Mouse (Mus musculus) brain, adult 2 months (tissue): ENCODE measurements around the gene Bcl2l1.

Source experiments
- DNase-seq: peaks from one replicate; pipeline ENCODE4 v3.0.0; 2011; ENCODE audit warnings: low read depth, low spot score

The Bcl2l1 gene

DNA sequence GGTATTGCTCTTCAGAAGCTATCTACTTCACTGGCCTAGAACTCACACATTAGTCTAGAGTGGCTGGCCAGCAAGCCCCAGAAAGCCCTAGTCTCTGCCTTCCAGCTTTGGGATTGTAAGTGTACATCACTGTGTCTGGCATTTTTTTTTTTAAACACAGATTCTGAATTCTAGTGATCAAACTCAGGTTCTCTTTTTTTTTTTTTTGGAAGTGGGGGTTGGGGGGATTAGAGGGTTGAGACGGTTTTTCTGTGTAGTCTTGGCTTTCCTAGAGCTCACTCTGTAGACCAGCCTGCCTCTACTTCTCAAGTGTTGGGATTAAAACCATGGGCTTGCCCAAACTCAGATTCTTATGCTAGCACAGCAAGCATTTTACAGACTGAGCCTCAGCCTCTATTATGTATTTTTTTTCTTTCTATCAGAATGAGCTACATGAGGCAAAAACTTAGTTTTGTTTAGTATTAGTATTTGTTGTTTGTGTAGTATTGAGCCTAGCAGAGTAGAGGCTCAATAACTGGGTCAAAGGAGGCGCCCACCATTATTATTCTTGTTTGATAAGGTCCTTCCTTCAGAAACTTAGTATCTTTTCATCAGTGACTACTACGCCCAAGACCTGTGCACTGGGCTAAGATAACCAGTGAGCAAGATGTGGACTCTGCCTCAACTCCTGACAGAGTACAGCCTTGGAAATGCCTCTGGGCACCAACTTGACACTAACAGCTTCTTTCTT is 6.9 kb downstream of the Bcl2l1 start:
- no peak for DNase-seq

DNA sequence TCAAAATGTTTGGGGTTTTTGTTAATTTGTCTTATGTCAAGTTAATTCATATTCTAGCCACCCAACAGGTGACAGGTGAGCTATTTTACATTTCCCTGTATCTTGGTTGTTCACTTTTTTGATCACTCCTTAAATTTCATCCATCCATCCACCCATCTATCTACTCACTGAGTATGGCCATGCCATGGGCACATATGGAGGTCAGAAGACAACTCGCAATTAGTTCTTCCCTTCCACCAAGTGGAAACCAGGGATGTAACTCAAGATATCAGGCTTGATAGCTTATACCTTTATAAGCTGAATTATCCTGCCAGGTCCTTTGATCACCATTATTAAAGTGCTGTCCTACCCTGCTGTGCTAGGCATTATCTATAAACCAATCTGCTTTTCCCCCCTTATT is 7.8 kb downstream of the Bcl2l1 start:
- no peak for DNase-seq

GRCm38 (mm10) chr2:152821566-152821965 is 10.0 kb downstream of the Bcl2l1 start:
- DNase-seq, result no peak

- DNase-seq, result no peak
These were observed 10.5 kb downstream of the Bcl2l1 start for GRCm38 (mm10) chr2:152821023-152821422.

DNA sequence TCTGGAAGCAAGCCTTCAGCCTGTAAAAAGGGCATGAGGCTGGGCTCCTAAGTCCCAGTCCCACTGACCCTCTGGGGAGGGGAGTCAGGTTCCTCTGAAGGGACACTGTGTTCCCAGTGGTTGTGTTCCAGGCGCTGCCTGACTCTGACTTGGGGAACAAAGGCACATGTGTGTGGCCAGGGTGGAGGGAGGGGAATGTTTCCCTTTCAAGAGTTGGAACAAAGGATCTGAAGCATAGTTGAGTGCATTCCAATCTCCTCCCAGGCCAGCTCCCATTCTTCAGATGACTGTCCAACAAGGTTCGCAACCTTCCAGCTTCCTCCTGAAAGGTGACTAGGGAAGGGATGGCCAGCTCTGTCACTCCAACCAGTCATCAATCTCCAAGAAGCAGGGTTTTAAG is 11.2 kb downstream of the Bcl2l1 start:
- DNase-seq, result peak; percentile 96

- DNase-seq, result peak; percentile 80
These were observed 11.6 kb downstream of the Bcl2l1 start for GRCm38 (mm10) chr2:152819926-152820325.

GRCm38 (mm10) chr2:152819097-152819624 is 12.4 kb downstream of the Bcl2l1 start:
- DNase-seq, result no peak

GRCm38 (mm10) chr2:152818679-152819078 is 12.8 kb downstream of the Bcl2l1 start:
- DNase-seq, result no peak

GRCm38 (mm10) chr2:152817596-152818291 is 13.8 kb downstream of the Bcl2l1 start:
- DNase-seq, result peak; percentile 94

DNA sequence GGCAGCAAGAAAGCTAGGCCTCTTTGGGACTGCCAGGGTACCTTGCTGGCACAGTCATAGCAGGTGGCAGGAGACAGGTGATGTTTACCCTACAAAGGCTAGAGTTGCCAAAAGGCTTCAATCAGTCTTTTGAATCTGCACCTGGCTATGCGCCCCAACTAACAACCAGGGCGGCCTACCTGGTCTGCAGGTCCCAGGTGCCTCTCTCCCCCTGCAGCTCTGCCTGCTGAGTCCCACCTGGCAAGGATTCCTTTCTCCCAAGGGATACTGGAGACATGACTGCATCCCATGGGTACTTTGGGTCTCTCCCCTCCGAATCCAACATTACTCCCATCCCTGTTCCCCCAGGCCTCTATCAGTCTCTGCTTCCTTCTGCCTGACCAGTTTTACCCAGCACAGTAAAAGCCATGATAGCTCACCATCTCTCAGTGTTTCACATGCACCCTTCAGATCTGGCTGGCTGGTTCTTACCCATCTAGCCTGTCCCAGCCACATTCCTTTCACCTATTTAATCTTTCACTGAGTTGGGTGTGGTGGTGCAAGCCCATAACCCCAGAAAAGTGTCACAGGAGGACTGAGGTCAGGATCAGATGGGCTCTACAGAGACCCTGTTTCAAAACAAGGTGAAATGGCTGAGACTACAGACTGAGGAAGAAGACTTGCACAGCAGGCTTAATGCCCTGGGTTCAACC is 14.7 kb downstream of the Bcl2l1 start:
- DNase-seq, result no peak

DNA sequence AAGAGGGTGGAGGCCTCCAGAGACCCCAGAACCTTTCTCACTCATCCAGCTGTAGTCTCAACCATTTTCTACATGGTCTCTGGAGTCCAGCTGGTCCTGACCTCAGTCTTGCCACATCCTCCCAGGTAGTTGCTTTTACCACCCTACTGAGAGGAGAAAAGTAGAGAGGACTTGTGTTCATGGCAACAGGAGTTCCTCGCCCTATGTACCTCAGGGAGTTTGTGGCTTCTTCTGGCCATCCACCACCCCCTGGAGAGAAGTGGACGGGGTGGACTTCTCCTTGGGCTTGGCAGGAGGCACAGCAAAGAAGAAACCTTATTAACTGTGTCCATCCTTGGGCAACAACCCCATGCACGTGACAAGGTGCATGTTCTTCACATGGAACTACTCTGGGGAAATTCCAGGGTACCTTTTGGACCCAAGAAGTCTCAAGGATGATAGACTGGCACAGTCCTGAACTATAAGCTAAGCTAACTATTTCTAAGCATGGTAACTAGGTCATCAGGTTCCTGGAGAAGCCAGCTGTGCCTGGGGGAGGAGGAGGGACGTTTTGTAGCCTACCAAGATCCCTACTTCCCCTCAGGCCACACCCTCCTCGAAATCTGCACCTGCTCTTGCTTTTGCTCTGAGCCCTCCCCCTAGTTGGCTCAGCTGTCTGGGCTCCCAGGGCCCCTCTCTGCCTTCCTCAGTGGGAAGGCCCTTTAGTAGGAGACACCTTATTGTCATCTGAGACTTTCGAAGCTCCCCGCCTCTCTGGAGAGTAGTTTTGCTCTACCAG is 15.5 kb downstream of the Bcl2l1 start:
- DNase-seq, result no peak

DNA sequence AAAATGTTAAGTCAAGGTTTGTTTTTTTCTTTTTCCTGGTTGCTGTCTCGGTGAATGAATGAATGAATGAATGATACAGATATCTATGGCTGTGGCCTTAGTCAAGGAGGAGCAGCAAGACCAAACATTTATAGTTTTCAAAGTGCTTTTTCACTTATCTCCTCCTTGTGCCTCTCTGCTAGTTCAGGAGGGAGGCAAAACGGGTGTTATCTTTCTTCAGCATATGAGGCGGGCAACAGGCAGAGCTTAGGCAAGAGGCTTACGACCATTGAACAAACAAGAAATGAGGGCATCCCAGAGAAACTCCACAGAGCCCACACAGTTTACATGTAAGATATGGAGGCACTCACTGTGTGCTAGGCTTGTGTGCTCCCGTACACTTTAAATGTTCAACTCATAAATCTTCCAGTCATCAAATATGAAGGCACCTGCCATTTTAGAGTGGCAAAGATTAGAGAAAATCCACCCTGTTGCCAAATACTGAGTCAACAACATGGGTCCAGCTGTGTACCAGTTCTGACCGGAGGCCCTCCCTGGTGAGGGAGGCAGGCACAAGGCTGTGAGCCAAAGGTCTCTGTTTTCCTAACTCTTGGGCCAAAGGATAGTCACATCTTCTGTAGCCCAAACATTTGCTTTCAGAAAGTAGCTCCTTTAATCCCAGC is 17.2 kb downstream of the Bcl2l1 start:
- DNase-seq, result no peak

- no peak for DNase-seq
These were observed 18.3 kb downstream of the Bcl2l1 start for GRCm38 (mm10) chr2:152813232-152813631.

DNA sequence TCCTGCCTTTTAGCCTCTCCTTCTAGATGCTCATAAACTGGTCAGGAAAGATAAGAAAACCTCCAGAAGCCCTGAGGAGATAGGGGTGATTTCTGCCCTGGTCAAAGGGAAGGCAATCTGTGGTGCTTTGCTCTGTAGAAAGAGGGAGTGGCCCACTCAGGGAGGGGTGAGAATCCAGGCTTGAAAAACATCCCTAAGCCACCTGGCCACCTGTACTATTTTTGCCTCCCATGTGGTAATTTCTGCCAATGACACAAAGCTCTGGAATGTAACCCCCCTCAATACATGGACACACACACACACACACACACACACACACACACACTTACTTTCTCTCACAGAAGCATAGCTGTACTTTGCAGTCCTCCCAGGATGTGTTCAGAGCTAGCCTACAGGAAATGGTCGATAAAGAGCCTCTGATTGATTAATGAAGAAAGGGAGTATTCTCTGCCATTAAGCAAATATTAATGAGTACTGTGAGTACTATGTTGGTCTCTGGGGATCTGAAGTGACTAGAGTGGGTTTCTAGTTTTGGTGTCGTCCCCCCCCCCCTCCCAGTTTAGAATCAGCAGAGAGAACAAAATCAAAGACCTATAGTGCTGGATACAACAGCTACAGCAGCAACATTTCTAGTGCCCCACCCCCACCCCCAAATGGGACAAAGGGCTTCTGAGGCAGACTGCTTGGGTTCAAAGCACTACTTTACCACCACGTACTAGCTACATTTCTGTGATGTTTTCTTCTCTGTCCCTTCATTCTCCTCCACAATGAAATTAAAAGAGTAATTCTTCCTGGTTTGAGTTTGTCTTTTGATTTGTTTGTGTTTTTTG is 20.0 kb downstream of the Bcl2l1 start:
- peak; percentile 86 for DNase-seq

GRCm38 (mm10) chr2:152810158-152810941 is 21.2 kb downstream of the Bcl2l1 start:
- peak; percentile 77 for DNase-seq

- DNase-seq, result no peak
These were observed 23.4 kb downstream of the Bcl2l1 start for GRCm38 (mm10) chr2:152808178-152808577.

DNA sequence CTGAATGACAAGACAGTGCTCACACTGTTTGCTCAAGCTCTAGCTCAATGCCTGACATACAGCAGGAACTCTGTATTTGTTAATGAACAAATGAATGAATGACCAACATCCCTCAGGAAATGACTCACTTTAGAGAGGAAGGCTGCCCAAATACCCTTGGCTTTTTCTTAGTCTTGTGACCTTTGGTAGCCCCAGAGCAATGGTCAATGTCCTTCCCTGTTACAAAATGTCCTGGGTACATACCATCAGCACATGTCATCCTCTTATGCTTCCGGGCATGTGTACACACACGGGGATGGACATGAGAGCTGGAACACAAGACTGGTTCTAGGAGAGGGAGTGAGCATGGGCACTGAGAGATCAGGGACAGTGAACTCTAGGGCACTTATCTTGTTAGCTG is 25.5 kb downstream of the Bcl2l1 start:
- no peak for DNase-seq

GRCm38 (mm10) chr2:152805111-152805490 is 26.4 kb downstream of the Bcl2l1 start:
- DNase-seq, result no peak

GRCm38 (mm10) chr2:152804408-152805110 is 27.0 kb downstream of the Bcl2l1 start:
- DNase-seq, result peak; percentile 90
